Mouse (Mus musculus) T-helper 1 cell (primary cell): ENCODE measurements at regions not wholly inside any gene's neighbourhood (a gene's known extent, or its start where the extent isn't known, plus 50 kb on each side); places are given as distances from the start of the nearest gene placed in this dataset.

ENCODE experiments used
- in situ Hi-C: fragments of 300-600 bp; cut with MboI, MseI; formaldehyde crosslinking; loops from one replicate; pipeline ENCODE4 v1.15.1; 2025; ENCODE audit warnings: high pct_unique_total_duplicates

GRCm38 (mm10) chr2:56460625-56461590 is 662.9 kb downstream of the Nr4a2 start:
- in situ Hi-C loops = no loop called here

GRCm38 (mm10) chr2:56459430-56459829 is 664.4 kb downstream of the Nr4a2 start:
- in situ Hi-C loops = no loop called here

DNA sequence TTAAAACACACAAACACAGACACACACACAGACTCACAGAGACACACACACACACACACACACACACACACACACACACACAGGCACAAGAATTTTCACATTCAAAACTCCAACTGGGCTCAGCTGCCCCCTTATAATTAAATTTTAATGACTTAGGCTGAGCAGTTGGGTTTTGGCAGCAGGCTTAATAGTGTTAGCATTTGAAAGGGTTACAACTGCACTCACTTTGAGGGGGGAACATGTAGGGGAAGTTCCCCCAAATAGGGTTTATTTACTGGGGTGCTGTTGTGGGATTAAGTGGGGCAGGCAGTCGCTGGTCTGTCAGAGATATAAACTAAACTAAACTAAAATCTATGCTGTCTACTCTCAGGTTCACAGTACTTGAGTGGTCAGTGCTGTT is 666.2 kb downstream of the Nr4a2 start:
- in situ Hi-C loops = no loop called here

DNA sequence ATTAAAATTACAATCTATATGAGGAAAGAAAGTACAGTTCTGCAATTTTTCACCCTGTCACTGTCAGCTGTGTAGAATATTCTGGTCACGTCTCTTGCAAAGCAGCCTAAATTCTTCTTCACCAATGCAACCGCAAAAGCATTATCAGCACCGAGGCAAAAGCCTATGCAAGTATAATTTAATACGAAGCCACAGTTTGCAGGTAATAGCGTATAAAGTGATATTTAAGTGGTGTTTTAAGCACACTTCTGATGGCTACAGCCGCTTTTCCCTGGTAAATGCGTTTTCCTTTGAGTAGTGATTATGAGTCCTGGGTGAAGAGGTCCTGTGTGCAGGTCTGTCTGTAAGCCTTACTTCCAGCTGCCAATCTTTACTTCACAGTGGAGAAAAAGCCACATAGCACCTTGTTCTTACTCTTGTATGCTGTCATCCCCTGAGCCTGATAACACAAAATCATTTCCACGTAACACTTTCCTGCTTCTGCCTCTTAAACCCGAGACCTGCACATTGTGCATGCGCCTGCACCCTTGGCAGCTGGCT is 667.9 kb downstream of the Nr4a2 start:
- in situ Hi-C loops = no loop called here

DNA sequence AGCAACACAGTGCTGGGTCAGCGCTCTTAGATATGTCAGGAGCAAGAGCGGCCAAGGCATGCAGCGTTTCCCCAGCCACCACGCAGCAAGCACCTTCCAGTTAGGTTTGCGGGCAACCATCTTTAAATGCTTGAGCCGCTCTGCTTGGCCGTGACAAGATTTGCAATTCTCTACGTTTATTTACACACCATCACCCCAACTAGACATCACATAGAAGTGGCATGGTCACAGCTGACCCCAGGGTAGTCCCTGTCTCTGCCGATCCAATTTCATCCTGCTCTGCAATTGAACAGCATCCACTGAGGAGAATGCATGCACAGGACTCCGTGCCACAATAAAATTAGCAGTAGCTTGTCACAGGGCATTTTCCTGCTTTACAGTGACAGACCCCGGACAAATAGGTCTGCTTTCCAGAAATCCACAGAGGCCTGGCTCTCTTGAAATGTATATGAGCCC is 669.2 kb downstream of the Nr4a2 start:
- in situ Hi-C loops = no loop called here

DNA sequence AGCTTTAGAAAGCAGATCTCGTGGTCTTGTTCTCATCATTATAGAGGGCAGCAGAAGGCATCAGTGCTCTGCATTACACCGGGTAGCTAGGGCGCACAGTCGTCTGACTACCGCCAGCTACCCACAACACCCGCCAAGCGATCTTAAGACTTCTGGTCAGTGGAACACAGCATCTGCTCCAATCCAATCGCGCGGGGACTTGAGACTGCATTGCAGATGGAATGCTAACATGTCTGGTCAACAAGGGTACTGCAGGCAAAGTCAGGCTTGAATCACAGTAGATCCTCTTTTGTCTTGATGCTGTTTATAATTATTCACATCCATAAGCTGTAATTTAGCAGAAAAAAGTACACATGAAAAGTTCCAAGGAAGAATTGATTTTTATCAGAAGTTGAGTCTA is 682.9 kb downstream of the Nr4a2 start:
- in situ Hi-C loops = loop anchor here (25.0 kb wide), 1 partner anchor 629 kb away; no protein-coding TSS in a partner anchor
